8 mouse cellular contexts compared by ENCODE assay signal in the genomic region with DNA sequence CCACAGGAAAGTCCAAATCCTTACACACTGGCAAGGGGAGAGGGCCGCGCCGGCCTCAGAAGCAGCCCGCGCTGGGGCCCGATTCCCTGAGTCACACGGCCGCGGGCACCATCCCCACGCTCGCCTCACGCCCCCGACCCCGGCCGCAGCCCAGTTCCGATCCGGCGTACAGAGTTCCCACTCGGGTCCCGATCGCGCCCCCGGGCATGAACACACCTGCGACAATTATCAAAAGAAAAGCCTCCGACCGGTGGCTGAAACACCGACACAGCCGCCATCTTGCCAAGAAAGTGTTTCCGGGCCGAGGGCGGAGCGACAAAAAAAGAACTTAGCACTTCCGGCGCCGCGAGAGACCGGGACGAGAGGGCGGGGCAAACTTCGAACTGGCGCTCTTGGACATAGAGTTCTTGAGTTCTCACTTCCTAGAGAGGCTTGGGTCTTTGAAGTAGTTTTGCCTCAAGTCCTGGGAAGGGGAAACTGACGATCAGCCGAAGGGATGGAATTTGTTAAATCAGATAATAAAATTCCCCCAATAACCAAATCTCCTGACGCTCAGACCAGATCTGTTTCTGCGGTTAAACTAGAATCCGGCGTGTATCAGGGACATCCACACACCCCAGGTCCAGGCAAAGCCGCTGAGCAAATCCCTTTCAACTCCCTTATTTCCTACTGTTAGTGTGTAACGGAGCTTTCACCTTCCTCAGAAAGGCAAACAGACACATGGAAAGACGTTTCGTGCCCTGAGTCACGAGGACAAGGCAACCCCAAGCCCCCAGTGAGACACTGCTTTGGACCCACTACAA. TPM values are rescaled to one million over a fixed set of nuclear protein-coding genes. Genes with fewer than 3 reads are reported as not detected.
DNase-seq lines count a peak whose midpoint lies in the region; ATAC-seq and TF ChIP-seq lines count a peak whose summit lies in the region.

Gene Psmb7, minus strand, starts transcription at position 463 of the 803 bp plus-strand sequence.

- H3K27me3 ChIP-seq in hindbrain, postnatal 0 days (ENCODE audit: insufficient read depth, low read length): no peaks in the 10 kb centered on the region

- peak within 1 kb of the TSS; percentile 94 for H3K27ac ChIP-seq in gastrocnemius, adult 2 months
- H3K27ac ChIP-seq in hindbrain, postnatal 0 days: peak within 1 kb of the TSS; percentile 67; the same call in 1 of the 2 replicates
- H3K27ac ChIP-seq in left cerebral cortex, adult 2 months: peak within 1 kb of the TSS; percentile 85

- TF ChIP-seq CTCF in gastrocnemius, adult 2 months (IDR thresholded peaks at IDR 0.05): no peak
- no peak for TF ChIP-seq CTCF in hindbrain, postnatal 0 days (IDR thresholded peaks at IDR 0.05; ENCODE audit: low read depth)
- no peak for TF ChIP-seq CTCF in left cerebral cortex, adult 2 months (IDR thresholded peaks at IDR 0.05)

- H3K4me2 ChIP-seq in hindbrain, postnatal 0 days (ENCODE audit: low read depth, low read length): peak within 1 kb of the TSS; percentile 91

- WGBS in hindbrain, postnatal 0 days: 2% methylated on average over 52 of the region's 52 CpGs

- H3K4me3 ChIP-seq in gastrocnemius, adult 2 months: peak within 1 kb of the TSS; percentile 91
- peak within 1 kb of the TSS; percentile 70 for H3K4me3 ChIP-seq in hindbrain, postnatal 0 days (ENCODE audit: low read length)
- H3K4me3 ChIP-seq in left cerebral cortex, adult 2 months: peak within 1 kb of the TSS; percentile 83

- intact Hi-C loops in gastrocnemius, adult 2 months (cut with DNase I): loop anchor here (10.0 kb wide), 1 partner anchor 361 kb away; the partner anchor contains the start of genes Arpc5l and Rpl35
- intact Hi-C loops in left cerebral cortex, adult 2 months (cut with DNase I): loop anchor here (2.0 to 10.0 kb wide), 3 partner anchors 15 to 221 kb away; no protein-coding TSS in a partner anchor

- H3K9ac ChIP-seq in hindbrain, postnatal 0 days (replicated peaks; ENCODE audit: low read length): peak within 1 kb of the TSS; percentile 55

- ATAC-seq in common myeloid progenitor, adult 5-6 weeks (replicated peaks; ENCODE audit: low read depth, poor library complexity, severe bottlenecking): peak; percentile 95
- peak; percentile 89 for ATAC-seq in hindbrain, postnatal 0 days
- peak; percentile 98 for ATAC-seq in megakaryocyte, adult 5-6 weeks (ENCODE audit: poor library complexity, severe bottlenecking)

- H3K9me3 ChIP-seq in hindbrain, postnatal 0 days (ENCODE audit: low read length): no peaks in the 10 kb centered on the region

- DNase-seq in ZHBTc4 (ENCODE audit: low read depth, low spot score): peak; percentile 97
- peak; percentile 93 for DNase-seq in gastrocnemius, adult 2 months
- peak; percentile 96 for DNase-seq in hindbrain, postnatal 0 days (ENCODE audit: low spot score)
- DNase-seq in left cerebral cortex, adult 2 months (ENCODE audit: extremely low spot score in 1 of 2, low spot score in 2 of 2): peak; percentile 84 to 86
- DNase-seq in right cerebral cortex, adult 2 months (ENCODE audit: low spot score in 2 of 2): peak; percentile 87 to 89
- peak; percentile 90 for DNase-seq in urinary bladder, postnatal 14 days (ENCODE audit: low spot score)

- H3K4me1 ChIP-seq in hindbrain, postnatal 0 days (ENCODE audit: insufficient read depth, low read length): 0 out of 2 replicates have a peak, but pooled peaks cover 6% of the 10 kb centered on the region

- peaks cover 15% of the 10 kb centered on the region for H3K36me3 ChIP-seq in hindbrain, postnatal 0 days (ENCODE audit: insufficient read depth, low read length)

RNA-seq across cellular contexts. Expression of gene Psmb7, which starts in this region (rescaled TPM):
- 199 and 247 TPM in 2 replicates for total RNA-seq in common myeloid progenitor, adult 5-6 weeks (2017)
- total RNA-seq in gastrocnemius, adult 2 months (2021): 100 to 1,000 TPM; 295 to 298 TPM
- total RNA-seq in hindbrain, postnatal 0 days (2014; rRNA removed): 172 and 178 TPM in 2 replicates
- polyA plus RNA-seq in hindbrain, postnatal 0 days (2015; fragmentation: Nextera tagmentation; extraction: Ambion mirVana): 300 and 304 TPM in 2 replicates
- total RNA-seq in left cerebral cortex, adult 2 months (2021): 100 to 1,000 TPM; 168 to 203 TPM
- 193 and 197 TPM in 2 replicates for total RNA-seq in megakaryocyte, adult 5-6 weeks (2015)
- total RNA-seq in megakaryocyte, adult 5-6 weeks (2017): 237 and 268 TPM in 2 replicates

Comparison
In these comparisons a context has a peak if more than half of its experiments do, and no peak if none do; other contexts are left out.
1. Peak in every context shown above with its lines: DNase-seq, ATAC-seq, H3K4me3 ChIP-seq and H3K27ac ChIP-seq.